Mouse (Mus musculus) frontal cortex, postnatal 25 days (tissue): ENCODE results near the gene Ttc39d.
"Not testable (repeated sequence)": the region's sequence is repeated elsewhere in the genome, so short reads cannot be mapped to it uniquely, and the experiment has no call there.

ENCODE experiments used
- DNase-seq, 2 experiments: peaks; one replicate each; pipeline ENCODE4 v3.0.0; 2022; ENCODE audit warnings: low spot score in 2 of 2

The Ttc39d gene

GRCm38 (mm10) chr17:80206671-80207581 is at the start of gene Ttc39d, which contains the start of gene Srsf7:
Gene Ttc39d, plus strand, starts transcription at chr17:80207460.
Gene Srsf7, minus strand, starts transcription at chr17:80207307.
- DNase-seq = peak; percentile 98 to 99

DNA sequence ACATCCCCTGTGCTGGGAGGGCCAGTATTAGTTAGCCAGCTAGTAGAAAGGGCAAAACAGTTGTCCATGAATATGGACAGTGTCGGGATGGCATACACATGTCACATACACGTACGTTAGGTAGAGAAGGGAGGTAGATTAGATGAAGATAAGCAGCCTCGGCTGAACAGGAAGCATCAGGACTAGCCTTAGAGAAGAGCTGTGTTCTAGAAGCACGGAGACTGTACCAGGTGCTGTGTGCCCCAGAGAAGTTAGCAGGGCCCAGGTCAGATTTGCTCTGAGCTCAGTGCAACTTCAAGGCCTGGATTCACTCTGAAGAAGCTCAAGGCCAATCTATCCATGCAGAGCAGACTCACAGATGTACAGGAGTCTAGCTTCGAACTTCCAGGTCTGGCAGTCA is 49.8 kb upstream of the Ttc39d start:
- no peak for DNase-seq

DNA sequence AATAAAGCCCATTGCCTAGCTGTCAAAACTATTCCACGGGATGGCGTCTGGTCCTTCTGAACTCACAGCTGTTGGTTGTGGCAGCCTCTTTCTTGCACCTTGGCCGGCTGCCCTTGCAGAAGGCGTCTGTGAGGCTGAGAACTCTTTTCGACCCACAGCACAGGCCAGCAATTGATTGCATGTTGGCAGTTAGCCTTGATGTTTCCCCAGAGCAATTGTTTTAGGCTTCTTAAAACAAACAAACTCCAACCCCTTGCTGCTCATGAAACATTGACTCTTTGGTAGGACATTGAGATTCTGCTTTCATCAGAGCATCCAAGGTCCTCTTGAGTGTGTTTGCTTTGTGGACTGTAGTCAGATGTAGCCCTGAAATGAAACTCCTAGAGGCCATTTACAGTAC is 46.8 kb upstream of the Ttc39d start:
- peak in 1 of 2 experiments; percentile 30 for DNase-seq

- no peak for DNase-seq
Observed at GRCm38 (mm10) chr17:80163991-80164390, 43.3 kb upstream of the Ttc39d start.

GRCm38 (mm10) chr17:80165741-80166140 is 41.5 kb upstream of the Ttc39d start:
- peak; percentile 25 to 53 for DNase-seq

DNA sequence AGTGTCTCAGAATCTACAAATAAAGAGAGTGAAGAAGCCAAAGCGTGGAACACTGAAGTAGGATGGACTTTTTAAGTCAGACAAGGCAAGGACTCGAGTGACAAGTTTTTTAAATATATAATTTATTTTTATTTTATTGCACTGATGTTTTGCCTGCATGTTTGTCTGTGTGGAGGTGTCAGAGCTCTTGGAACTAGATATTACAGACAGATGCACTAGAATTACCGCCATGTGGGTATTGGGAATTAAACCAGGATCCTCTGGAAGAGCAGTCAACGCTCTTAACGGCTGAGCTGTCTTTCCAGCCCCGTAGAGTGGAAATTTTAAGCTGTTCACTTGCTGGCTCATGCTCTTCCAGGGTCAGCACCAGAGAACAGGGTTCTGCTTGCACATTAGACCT is 40.9 kb upstream of the Ttc39d start:
- no peak for DNase-seq

GRCm38 (mm10) chr17:80167436-80167835 is 39.8 kb upstream of the Ttc39d start:
- no peak for DNase-seq

GRCm38 (mm10) chr17:80167851-80168251 is 39.4 kb upstream of the Ttc39d start:
- no peak for DNase-seq

DNA sequence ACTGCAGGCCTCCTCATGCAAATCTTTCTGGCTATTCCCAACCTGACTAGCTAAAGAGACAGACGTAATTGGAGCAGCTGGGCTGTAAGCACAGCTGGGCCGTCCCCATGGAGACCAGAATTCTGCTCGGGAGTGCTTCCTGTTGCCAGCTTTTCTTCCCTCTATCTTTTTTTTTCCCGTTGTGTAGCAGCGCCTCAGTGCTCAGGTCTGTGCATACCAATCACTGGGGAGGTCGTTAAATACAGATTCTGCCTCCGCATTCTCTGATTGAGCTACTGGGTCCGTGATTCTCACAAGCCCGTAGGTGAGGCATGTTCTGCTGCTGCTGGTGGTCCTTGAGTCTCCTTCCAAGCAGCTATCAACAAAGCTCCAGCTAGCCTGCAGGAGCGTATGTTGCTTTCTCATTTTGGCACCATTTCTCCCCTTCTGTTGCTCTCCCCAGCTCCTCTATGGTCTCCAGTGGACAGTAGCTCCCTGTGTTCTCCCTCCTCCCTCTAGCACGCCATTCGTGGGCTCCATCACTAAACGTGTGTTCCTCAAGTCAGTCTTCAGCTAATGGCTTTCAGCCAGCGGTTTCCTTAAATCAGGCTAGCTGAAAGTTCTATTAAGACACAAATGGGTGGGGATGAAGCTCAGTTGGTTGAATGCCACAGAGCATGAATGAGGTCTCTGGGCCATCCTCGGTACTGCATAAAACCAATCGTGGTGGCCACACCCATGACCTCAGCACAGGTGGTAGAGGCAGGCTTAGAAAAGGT is 38.7 kb upstream of the Ttc39d start:
- DNase-seq = peak in 1 of 2 experiments; percentile 49

DNA sequence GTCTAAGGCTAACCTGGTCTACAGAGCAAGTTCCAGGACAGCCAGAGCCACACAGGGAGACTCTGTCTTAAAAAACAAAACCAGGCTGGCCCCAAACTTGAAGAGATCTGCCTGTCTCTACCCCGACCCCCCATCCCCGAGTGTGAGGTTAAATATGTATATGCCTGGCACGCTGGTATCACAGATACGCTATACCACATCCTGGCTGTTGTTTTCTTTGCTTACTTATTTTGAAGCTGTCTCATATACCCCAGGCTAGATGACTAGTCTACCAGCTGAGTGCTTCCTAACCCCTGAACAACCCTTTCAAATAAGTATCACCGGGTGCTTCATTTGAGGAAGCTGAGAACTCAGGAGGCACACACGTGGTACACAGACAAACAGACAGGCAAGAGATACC is 37.5 kb upstream of the Ttc39d start:
- DNase-seq = no peak

- DNase-seq = no peak
Observed at GRCm38 (mm10) chr17:80170951-80171350, 36.3 kb upstream of the Ttc39d start.

DNA sequence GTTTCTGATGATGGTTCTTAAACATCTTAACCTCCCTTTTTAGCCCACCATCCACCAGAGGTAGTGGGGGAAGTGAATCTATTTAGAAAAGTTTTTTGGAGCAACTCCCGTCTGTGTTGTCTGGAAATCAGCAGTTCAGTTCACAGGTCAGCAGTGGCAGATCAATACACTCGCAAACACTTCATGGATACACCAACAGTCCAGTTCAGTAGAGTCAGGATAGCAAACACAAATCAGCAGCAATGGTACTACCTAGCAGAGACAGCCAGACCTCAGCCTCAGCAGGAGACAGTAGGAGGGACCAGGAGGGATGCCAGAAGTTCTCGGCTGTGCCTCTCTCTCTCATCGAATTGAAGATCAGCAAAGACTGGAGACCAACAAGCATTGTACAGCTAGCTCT is 35.3 kb upstream of the Ttc39d start:
- no peak for DNase-seq

- no peak for DNase-seq
Observed at GRCm38 (mm10) chr17:80172761-80173160, 34.5 kb upstream of the Ttc39d start.

GRCm38 (mm10) chr17:80173708-80174107 is 33.6 kb upstream of the Ttc39d start:
- no peak for DNase-seq

DNA sequence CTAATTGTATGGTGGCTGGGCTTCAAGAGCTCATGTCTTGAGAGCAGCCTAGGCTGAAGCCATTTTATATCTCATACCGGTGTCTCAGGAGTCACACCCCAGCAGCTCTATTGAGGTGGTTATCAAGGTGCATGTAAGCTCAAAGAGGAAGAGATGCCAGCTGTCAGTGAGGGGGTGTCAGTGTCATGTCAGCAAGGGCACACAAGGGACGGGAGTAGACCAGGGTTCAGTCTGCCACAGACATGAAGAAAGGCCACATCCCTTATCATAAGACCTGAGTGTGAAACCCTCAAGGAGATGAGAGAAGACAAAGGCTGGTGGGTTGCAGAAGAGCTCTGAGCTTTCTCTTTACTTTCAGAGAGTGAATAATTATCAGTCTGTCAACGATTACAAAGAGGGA is 33.1 kb upstream of the Ttc39d start:
- no peak for DNase-seq

- DNase-seq = no peak
Observed at GRCm38 (mm10) chr17:80174699-80175385, 32.4 kb upstream of the Ttc39d start.

- no peak for DNase-seq
Observed at GRCm38 (mm10) chr17:80175386-80175739, 31.9 kb upstream of the Ttc39d start.

GRCm38 (mm10) chr17:80175966-80176365 is 31.3 kb upstream of the Ttc39d start:
- no peak for DNase-seq

DNA sequence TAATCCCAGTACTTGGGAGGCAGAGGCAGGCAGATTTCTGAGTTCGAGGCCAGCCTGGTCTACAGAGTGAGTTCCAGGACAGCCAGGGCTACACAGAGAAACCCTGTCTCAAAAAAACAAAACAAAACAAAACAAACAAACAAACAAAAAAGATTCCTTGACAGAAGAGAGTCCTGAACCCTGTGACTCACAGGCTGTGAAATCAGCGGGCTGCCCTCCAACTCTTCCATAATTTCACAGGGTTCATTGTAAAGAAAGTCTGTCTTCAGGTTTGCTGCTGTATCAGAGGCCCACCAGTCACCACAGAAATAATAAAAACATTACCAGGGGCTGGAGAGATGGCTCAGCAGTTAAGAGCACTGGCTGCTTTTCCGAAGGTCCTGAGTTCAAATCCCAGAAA is 28.4 kb upstream of the Ttc39d start:
- DNase-seq = not testable (repeated sequence)

DNA sequence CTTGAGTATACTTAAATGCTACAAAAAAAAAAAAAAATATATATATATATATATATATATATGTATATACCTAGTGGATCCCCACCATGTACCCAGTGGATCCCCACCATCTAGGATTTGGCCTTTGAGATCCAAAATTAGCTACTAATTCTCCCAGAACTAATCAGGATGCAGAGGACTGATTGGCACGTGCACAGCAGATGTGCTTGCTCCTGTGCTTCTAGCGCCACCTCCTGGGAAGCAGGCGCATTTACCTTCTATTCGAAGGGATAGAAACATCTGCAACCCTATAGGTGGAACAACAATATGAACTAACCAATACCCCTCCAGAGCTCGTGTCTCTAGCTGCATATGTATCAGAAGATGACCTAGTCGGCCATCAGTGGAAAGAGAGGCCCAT is 27.3 kb upstream of the Ttc39d start:
- peak; percentile 55 to 57 for DNase-seq

GRCm38 (mm10) chr17:80180468-80180867 is 26.8 kb upstream of the Ttc39d start:
- no peak for DNase-seq

- no peak for DNase-seq
Observed at GRCm38 (mm10) chr17:80183615-80184014, 23.6 kb upstream of the Ttc39d start.
